Mouse (Mus musculus) thymus, postnatal 4 days (tissue): ENCODE data around the gene Tceal3.
A peak's percentile ranks its signal among the peaks of the same experiment; 100 is the strongest.
"Not testable (repeated sequence)": the region's sequence is repeated elsewhere in the genome, so short reads cannot be mapped to it uniquely, and the experiment has no call there.

Experiments used
- DNase-seq: peaks from one replicate; pipeline ENCODE4 v3.0.0; 2021

The Tceal3 gene

GRCm38 (mm10) chrX:136590199-136590896, at the start of gene Tceal3:
Gene Tceal3, plus strand, starts transcription at chrX:136590842.
- peak; percentile 7 for DNase-seq

- DNase-seq, result not testable (repeated sequence)
These were observed 46.7 kb upstream of the Tceal3 start, which contains the start of gene Kir3dl2 for GRCm38 (mm10) chrX:136543956-136544355. Gene Kir3dl2, minus strand, starts transcription at chrX:136544056.

GRCm38 (mm10) chrX:136569094-136569493, 21.5 kb upstream of the Tceal3 start:
- DNase-seq, result not testable (repeated sequence)

GRCm38 (mm10) chrX:136584617-136585016, 6.0 kb upstream of the Tceal3 start:
- no peak for DNase-seq

GRCm38 (mm10) chrX:136590897-136591257, 235 bp downstream of the Tceal3 start:
- DNase-seq, result no peak

- DNase-seq, result peak; percentile 59
These were observed 8.8 kb downstream of the Tceal3 start for GRCm38 (mm10) chrX:136599416-136599815.

- no peak for DNase-seq
These were observed 16.3 kb downstream of the Tceal3 start for GRCm38 (mm10) chrX:136606951-136607350.

GRCm38 (mm10) chrX:136607395-136607794, 16.8 kb downstream of the Tceal3 start:
- no peak for DNase-seq

GRCm38 (mm10) chrX:136611346-136611745, 20.7 kb downstream of the Tceal3 start:
- DNase-seq, result no peak

GRCm38 (mm10) chrX:136615889-136616288, 25.2 kb downstream of the Tceal3 start:
- DNase-seq, result peak; percentile 11

GRCm38 (mm10) chrX:136624905-136625569, 34.4 kb downstream of the Tceal3 start:
- DNase-seq, result peak; percentile 73

- DNase-seq, result no peak
These were observed 35.3 kb downstream of the Tceal3 start for GRCm38 (mm10) chrX:136625959-136626358.

- DNase-seq, result no peak
These were observed 44.5 kb downstream of the Tceal3 start for GRCm38 (mm10) chrX:136635116-136635515.

GRCm38 (mm10) chrX:136639754-136640153, 49.1 kb downstream of the Tceal3 start:
- no peak for DNase-seq

GRCm38 (mm10) chrX:136645857-136646256, 55.2 kb downstream of the Tceal3 start:
- not testable (repeated sequence) for DNase-seq

- DNase-seq, result peak; percentile 2
These were observed 75.7 kb downstream of the Tceal3 start for GRCm38 (mm10) chrX:136666281-136666706.

GRCm38 (mm10) chrX:136666762-136667464, 76.3 kb downstream of the Tceal3 start:
- not testable (repeated sequence) for DNase-seq

GRCm38 (mm10) chrX:136668794-136669193, 78.2 kb downstream of the Tceal3 start:
- no peak for DNase-seq

GRCm38 (mm10) chrX:136680989-136681388, 90.3 kb downstream of the Tceal3 start:
- DNase-seq, result no peak

GRCm38 (mm10) chrX:136691606-136692293, 101.1 kb downstream of the Tceal3 start:
- DNase-seq, result not testable (repeated sequence)

- no peak for DNase-seq
These were observed 101.6 kb downstream of the Tceal3 start for GRCm38 (mm10) chrX:136692294-136692675.

GRCm38 (mm10) chrX:136693196-136693595, 102.6 kb downstream of the Tceal3 start:
- DNase-seq, result no peak
